Mouse (Mus musculus): ENCODE data around the gene Zfp62.

Zfp62 gene

DNA sequence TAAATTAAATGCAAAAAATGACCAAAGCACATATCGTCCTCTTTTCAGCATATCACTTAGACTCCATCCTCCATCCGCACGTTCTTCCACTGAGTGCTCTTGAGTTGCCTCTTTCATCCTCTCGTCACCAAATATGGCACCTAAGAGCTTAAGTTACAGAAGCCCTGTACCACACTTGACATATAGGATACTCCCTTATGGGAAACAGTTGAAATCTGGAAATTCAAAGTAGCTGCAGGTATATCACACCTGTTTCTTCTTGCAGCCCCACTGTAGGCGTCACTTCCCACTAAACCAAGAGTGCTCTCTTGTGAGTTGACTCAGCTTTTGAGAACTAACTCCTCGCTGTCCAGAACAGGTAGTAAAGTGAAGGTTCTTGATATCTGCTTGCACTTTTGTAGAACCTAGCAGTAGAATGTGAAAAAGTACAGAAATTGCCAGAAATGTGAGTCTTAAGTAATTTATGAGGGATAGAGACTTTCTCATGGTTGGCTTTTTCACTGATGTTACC is 2.0 kb downstream of the Zfp62 start:
- no peak for DNase-seq (ENCODE audit: low spot score in 2 of 2)

DNA sequence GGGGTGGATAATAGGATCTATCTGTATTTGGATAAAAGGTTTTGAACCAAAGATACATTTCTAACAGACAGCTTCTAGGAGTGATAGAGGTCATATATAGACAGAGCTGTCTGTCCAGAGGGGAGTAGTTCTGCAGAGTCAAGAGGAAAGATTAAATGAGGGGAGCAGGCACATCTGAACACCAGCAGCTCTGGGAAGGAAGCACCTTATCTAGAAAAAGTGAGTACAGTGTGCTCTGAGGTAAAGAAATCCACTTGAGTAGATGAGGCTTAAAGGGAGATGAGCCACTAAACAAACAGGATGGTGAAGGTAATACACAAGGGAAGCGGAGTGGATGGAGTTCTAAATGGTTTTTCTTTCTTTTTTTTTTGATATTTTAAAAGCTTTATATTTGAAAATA is 4.4 kb downstream of the Zfp62 start:
- DNase-seq (ENCODE audit: low spot score in 2 of 2), result no peak

DNA sequence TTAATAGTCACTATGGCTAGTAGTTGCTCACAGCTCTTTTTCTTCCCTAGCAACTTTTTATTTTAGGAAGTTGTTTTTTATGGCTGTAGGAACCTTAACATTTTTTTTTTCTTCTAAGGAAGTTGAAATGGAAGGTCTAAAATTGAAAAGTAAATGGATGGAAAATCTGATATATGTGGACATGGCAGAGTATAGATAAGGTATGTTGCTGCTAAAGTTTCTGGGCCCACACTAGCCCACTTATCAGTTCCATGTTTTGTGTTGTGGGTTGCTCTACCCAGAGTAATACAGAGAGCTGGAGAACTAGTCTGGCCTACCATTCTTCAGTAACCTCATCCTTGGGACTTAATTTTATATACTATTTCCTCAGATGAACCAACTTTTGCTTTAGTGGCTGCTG is 9.5 kb downstream of the Zfp62 start:
- no peak for DNase-seq (ENCODE audit: low spot score in 2 of 2)

DNA sequence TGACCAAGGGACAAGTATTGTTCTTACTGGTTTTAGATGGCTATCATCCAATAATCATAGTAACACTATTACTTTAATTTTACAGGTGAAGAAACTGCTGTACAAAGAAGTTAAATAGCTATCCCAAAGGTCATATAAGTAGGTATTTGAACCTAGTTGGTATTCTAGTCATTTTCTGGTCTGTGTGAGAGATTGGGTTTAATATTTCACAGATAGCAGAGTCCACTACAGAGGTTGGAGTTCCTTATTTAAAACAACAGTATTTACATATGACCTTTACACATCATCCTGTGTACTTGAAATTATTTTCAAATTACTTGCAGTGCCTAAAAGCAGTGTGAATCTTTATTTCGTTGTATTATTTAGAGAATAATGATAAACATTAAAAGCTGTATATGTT is 10.4 kb downstream of the Zfp62 start:
- no peak for DNase-seq (ENCODE audit: low spot score in 2 of 2)

DNA sequence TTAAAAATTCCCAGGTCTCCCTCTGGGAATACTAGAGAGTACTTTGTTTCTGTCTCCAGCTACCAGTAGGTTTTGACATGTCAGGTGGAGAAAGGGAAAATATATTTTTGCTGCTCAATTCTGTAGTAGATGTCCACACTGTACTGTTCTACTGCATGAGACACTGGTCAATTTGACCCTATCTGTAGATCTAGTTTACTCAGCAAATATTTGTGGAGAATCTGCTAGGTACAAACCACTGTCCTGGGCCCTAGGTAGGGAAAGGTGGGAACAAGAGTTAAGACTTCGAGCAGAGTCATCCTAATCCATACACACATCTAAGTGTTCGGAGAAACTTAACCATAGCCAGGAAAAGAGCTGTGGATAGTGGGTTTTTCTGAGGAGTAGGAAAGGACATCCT is 16.2 kb downstream of the Zfp62 start:
- DNase-seq (ENCODE audit: low spot score in 2 of 2), result no peak

DNA sequence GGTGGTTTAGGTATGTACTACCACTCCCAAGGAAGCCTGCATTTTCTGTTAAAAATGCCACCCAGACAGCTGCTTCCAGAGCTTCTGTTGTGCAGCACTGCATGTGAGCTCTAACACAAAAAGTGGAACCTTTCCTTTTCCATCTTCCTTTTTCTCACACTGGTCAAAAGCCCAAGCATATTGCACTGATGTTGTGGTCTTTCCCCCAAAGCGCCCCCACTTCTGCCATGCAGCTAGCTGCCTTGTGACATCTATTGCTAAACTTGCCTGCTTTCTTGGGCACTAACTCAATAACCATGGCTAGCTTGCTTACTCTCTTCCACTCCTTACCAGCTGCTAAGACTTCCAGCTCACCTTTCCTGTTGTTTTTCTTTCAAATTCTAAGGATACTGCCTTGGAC is 21.4 kb downstream of the Zfp62 start:
- DNase-seq (ENCODE audit: low spot score in 2 of 2), result no peak

DNA sequence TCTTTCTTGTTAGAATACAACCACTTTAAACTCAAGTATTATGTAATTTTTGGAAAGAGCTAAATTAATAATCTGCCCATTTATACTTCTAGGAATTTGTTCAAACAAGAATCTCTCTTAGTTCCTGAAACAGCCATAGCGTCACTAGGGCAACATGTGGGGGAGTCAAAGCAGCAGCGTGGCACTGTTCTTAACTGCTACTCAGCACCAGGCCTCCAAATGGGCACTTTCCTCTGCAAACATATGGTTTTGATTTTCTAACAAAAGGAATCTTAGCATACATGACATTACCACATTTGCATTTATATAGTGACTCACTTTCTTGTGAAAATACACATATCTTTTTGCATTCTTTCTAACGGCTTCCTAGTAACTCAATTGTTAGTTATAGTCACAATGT is 29.7 kb downstream of the Zfp62 start:
- no peak for DNase-seq (ENCODE audit: low spot score in 2 of 2)

DNA sequence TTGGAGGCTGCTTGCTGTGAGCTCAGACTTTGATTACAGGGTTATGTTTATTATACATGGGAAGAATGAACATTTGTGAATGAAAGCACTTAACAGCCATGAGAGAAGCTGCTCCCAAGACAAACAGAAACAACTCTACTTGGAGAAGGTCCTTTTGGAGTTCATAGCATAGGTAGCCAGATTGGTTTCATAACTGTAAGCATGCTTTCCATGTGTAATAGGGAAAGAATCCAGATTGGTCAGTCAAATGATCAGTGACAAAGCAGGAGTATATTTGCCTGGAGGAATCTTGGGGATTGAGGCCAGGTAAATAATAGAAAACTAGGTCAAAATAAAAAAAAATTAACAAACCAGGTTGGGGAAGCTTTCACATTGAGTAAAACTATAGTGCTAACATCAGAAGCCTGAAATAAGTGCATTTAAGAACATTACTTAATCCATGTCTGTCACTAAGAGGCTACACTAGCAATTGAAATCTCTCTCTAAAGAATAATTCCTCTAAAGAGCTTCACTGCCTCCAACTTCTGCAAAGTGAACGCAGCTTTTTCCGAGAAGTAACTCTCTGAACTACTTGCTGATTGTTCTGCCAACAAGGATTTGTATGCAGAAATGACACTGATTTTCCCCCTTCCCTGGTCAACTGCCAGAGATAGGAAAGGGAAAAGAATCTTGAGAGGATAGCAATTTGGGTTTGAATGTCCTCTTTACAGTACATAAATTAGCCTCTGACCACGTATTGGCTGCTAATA is 32.5 kb downstream of the Zfp62 start:
- no peak for DNase-seq (ENCODE audit: low spot score in 2 of 2)

DNA sequence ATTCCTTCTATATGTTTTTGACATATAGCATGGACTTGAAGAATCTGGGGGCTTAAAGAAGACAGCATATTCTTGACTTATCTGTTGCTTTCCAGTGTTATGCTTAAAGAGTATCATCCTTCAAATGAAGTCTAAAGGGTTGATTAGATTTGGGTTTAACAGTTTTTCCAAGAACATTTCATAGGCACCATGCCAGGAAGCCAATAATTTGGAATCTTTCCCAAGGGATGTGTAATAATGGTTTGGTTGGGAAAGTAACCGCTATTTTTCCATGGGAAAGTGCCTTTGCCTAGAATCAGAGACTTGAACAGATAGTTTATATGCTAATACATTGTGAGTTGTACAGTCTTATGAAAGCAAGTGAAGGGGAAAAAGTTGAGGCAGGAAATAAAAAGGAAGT is 33.8 kb downstream of the Zfp62 start:
- no peak for DNase-seq (ENCODE audit: low spot score in 2 of 2)

DNA sequence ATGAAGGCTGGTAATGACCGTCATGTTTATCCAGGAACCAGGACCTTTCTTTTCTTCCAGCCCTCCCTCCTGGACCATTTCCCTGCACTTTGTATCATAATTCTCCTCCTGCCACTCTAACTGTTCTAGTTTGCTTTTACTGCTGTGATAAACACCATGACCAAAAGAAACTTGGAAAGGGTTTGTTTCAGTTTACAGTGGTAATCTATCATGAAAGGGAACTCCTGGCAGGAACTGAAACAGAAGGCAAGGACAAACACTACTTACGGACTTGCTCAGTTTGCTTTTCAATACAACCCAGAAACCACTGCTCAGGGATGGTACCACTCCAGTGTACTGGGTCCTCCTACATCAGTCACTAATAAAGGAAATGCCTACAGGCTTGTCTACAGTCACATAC is 34.4 kb downstream of the Zfp62 start:
- no peak for DNase-seq (ENCODE audit: low spot score in 2 of 2)

DNA sequence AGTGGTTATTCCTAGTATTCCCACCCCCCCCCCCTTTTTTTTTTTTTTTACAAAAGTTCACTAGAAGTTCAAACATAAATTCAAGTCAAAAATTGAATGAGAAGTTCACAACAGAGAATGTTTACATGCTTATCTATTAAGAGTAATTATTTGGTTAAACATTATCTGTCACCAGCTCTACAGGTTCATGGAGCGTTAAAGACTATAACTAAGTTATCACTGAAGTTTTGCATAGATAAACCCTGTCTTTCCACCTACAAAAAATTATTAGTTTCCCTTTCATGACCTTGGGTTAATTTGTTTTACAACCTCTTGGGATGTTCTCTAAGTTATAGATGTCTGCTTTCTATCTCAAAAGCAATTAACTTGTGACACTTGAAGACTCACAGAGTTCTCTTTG is 37.2 kb downstream of the Zfp62 start:
- no peak for DNase-seq (ENCODE audit: low spot score in 2 of 2)

DNA sequence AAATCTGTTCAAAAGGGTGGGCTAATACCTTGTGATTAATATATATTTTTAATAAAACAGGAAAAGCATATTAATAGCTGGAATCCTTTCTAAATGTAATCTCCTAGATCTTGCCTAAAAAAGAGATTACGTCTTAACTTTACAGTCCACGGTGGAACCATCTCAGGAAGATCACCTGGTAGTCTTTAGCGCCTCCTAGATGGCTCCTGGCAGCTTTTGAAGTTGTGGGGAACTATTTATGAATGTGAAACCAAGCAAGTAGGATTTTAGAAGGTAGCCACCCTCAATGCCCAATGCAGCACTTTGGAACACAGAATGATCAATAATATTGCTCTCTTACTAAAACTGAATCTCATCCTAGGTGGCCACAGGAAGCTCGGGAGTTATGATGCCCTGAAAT is 37.8 kb downstream of the Zfp62 start:
- DNase-seq (ENCODE audit: low spot score in 2 of 2), result no peak

DNA sequence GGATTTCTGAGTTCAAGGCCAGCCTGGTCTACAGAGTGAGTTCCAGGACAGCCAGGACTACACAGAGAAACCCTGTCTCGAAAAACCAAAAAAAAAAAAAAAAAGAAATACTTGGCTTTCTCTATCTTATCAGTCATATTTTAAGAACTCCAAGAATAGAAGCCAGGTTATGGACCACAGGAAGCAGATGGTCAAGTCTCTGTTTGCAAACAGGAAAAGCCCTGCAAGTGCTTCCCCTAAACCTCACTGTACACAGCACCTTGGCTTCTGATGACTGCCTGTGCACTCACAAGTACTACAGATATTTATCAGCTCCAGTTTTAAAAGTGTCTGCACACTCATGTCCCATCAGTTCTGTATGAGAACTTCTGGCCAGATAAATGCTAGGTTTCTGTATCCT is 38.4 kb downstream of the Zfp62 start:
- DNase-seq (ENCODE audit: low spot score in 2 of 2), result no peak

DNA sequence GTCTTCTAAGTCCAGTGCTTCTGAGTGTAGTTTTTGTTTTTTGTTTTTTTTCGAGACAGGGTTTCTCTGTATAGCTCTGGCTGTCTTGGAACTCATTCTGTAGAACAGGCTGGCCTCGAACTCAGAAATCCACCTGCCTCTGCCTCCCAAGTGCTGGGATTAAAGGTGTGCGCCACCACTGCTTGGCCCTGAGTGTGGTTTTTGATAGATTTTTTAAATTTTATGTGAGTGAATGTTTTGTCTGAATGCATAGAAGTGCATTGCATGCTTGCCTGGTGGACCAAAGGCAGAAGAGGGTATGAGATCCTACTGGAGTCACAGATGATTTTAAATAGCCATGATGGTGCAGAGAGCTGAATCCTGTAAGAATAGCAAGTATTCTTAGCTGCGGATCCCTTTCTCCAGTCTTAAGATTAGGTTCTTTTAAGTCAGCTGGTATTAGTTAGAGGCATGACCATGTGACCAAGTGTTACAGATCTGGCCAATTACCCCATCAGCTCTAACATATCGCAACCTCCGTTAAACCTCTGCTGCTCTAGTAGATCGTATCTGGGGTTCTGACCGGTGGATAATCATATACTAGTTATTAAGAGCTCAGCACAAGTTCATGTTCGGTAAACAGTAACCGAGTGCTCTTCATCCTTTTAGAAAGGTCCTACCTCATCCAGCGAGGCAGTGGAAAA is 40.0 kb downstream of the Zfp62 start:
- no peak for DNase-seq (ENCODE audit: low spot score in 2 of 2)

DNA sequence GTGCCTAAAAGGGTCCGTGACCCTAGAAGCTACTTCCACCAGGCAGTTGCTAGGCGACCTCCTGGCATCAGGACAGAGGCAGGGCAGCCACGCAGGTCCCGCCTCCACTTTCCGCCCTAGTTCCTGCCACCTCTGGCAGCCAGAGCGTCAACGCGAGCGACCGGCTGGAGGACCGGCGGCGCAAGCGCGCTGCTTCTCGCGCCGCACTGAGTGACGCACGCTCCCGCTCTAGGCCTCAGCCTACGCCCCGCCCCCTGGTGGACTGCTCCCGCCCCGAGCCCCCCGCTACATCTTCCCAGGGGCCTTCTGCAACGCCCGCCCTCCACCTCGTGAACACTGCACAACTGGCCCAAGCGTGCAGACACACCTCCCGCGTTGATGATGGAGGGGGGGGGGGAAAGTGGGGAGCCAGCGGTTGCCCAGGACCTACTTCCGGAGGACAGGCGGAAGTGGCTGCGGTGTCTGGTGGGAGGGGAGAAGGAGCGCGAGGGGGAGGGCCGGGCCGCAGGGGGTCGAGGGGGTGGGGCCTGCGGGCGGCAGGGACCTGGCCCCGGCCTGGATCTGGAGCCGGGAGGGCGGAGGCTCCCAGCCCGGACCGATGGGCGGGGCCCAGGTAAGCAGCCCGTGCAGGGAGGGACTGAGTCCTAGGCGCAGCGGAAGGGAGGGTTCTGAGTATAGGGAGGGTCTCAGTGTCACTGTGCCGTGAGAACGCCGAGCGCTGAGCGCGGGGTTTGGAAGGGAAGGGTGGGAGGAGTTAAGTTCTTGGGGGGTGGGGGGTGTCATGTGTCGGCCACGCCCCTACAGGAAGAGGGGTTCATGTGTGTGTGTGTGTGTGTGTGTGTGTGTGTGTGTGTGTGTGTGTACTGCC is 40.9 kb downstream of the Zfp62 start, which contains the start of gene Mgat1:
Gene Mgat1, plus strand, starts transcription at position 465 of the 868 bp plus-strand sequence.
- DNase-seq (ENCODE audit: low spot score in 2 of 2), result peak; percentile 71 to 83

DNA sequence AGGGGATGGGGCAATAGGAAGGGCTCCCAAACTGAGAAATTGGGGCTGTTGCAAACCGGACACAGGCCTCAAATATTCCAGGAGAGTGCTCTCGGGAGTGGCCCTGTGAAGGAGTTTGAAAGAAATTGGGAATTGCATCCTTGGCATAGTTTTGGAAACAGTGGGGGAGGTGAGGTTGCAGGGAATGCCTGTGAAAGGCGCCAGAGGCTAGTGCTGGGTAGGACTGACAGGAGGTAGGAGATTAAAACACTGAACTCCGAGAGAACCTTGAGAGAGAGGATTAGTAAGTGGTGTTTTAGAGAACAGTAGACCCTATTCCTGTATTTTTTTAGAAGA is 41.5 kb downstream of the Zfp62 start:
- DNase-seq (ENCODE audit: low spot score in 2 of 2), result no peak

DNA sequence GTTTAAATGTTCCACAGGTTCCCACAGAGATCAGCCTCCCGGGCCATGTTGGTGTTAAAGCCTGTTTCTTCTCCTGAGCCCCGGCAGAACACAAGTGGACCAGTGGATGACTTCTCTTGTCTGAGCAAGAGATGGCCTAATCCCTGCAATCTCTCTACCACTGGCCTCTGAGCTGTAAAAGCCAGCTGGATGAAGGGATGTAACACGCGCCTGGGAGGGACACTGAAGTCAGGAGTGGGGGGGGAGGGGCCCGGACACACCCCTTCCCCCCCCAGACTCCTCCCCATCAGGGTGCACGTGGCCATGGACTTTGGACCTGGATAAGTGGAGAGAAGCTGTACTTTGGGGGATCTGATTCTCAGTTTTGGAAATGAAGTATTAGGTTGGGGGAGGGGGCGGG is 42.1 kb downstream of the Zfp62 start:
- DNase-seq (ENCODE audit: low spot score in 2 of 2), result no peak

DNA sequence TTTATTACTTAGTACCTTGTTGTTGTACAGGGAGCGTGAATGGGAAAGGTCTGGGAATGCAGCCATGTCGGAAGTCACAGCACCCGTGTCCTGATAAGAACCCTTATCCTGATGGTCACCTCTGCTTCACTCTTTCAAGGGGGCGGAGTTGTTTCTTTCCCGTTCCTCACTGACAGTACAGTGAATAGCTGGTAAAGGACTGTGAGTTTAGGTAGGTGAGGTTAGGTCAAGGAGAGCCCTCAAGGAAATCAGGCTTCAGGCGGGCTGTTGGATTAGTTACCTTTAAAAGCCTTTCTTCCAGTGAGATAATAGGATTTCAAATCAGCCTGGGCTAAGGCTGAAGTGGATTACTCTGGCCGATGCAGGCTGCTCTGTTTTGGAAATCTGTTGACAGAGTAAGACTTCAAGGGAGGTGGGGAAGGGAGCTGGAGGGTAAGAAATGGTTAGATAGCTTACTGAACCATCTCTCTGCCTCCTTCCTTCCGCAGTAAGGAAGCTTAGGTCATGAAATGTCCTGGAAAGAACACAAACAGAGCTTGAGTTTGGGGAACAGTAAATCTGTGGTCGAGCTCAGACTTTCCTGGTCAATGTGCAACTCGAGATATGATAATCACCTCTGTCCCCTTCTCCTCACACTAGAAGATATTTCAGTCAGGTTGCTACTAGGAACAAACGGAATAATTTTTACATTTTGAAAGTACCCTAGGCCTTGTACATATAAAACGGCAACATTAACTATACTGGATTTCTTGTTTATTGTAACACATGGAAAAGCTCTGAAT is 42.7 kb downstream of the Zfp62 start:
- DNase-seq (ENCODE audit: low spot score in 2 of 2), result no peak

DNA sequence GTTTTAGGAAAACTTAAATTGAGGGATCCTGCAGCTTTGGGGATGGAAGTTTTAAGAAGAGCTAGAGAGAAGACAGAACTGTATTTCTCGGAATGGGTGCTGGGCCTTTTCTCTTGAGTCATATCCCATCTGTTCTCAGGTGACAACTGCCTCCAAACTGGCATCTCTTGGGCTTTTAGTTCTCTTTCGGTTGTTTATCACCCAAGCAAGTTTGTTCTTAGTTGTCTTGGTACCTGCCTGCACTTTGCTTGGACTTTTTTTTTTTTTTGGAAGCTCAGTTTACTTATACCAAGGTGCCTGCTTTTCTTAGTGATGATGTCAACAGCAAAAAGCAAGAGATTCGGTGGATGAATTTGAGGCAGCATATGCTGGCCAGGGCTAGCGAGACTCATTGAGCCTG is 43.4 kb downstream of the Zfp62 start:
- DNase-seq (ENCODE audit: low spot score in 2 of 2), result no peak

DNA sequence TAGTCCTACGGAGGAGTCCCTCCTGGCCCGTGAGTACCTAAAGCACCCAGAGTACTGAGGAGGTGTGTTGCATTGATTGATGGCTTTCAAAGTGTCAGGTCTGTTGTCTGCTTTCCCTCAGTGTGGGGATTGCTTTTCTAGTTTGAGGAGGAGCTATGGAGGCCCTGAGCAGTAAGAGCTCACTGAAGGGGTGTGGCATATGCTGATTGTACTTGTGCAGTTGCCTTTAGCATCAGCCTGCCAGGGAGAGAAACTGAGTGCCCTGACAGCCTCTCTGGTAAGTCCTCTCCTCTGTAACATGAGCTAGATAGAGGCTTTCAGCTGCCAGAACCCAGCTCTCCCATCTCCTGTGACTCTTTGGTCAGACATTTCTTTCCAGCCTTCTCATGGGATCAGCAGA is 44.2 kb downstream of the Zfp62 start:
- no peak for DNase-seq (ENCODE audit: low spot score in 2 of 2)

DNA sequence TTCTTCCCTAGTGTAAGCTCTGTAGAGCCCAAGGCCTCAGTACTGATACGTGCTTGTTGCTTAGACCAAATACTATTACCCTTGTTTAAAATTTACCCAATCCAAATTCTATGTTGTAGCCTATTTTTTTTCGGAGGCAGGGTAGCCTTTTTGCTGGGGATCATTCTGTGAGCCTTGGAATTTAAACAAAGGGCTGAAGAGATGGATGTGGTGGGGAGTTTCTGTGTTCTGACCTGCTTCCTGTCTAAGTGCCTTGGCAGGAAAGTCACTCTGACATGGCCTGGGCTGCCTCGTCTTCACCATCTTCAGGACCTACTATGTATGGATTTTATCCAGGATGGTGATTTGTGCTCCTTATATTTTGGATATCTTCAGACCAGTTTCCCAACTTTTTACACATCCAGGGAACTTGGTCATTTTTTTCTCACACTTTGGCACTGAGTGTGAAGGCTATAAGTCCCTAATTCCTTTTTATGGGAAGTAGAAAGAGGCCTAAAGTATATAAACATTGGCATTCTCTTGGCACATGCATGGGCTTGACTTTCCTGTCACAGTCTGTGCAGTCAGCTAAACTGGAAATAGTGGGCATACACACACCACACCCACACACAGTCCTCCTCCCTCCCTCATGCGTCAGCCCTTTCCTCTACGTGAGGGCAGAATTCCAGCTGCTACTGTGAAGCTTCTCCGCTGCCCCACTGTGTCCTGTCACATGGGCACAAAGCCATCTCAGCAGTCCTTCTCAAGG is 45.3 kb downstream of the Zfp62 start:
- DNase-seq (ENCODE audit: low spot score in 2 of 2), result no peak

Measured in frontal cortex, postnatal 25 days (tissue).